ENCODE assay signal across 30 mouse cellular contexts in the genomic region with DNA sequence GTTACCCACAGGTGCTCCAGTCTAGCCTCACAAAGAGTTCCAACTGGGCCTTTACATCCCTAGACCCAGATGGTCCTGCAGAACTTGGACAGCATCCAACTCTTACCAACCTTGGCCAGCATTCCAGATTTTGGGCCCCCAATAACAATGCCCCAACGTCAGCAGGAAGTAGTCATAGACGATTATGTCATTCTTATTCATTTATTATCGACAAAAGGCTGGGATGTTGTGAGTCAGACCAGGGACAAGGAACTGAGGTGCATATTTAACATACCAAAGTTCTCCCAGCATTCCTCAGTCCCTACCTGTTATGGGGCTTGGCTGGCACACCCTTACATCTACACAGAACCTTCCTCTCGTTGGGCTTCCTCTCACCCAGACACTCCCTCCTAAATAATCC. TPM values are rescaled to one million over a fixed set of nuclear protein-coding genes. Genes with fewer than 3 reads are reported as not detected.
DNase-seq lines count a peak whose midpoint lies in the region; ATAC-seq and TF ChIP-seq lines count a peak whose summit lies in the region.
"Had no signal": no experiment of that assay in that cellular context is flagged by ENCODE, and none has a peak within 500 bp of the region (broad histone marks: within the 10 kb centered on the region; RNA-seq: fewer than 3 reads in every experiment).

No protein-coding gene starts in this region.

- H3K4me1 ChIP-seq in lung, postnatal 0 days (ENCODE audit: insufficient read depth, low read depth, low read length): 0 out of 2 replicates have a peak, but pooled peaks cover 5% of the 10 kb centered on the region
- peaks cover 8% of the 10 kb centered on the region for H3K4me1 ChIP-seq in lung, adult 2 months (ENCODE audit: control insufficient read depth, insufficient read depth, low read length)
- H3K4me1 ChIP-seq in stomach, postnatal 0 days (replicated peaks; ENCODE audit: control insufficient read depth, insufficient read depth): peaks cover 2% of the 10 kb centered on the region; the same call in 1 of the 2 replicates
- H3K4me1 ChIP-seq: midbrain, embryonic 15.5 days had no signal

- intact Hi-C loops in heart, postnatal 14 days (cut with DNase I): no loop called here

- TF ChIP-seq EP300 in lung, postnatal 0 days (IDR thresholded peaks at IDR 0.05): peak; percentile 93
- TF ChIP-seq EP300 in stomach, postnatal 0 days (optimal IDR thresholded peaks at IDR 0.05): no peak

- peak; percentile 37 for DNase-seq in heart, adult 8-10 months (ENCODE audit: low spot score)
- DNase-seq in heart, postnatal 14 days: no peak
- peak; percentile 67 for DNase-seq in lung, postnatal 0 days (ENCODE audit: low spot score)
- DNase-seq in lung, adult 2 months: no peak
- DNase-seq in Muller cell, postnatal 12 days (ENCODE audit: inconsistent ontology term): peak; percentile 90
- no peak for DNase-seq in stomach, postnatal 0 days (ENCODE audit: low spot score)
- DNase-seq in cerebellum, postnatal 36 days: no peak
- DNase-seq: adrenal gland, adult 2 months; adrenal gland, postnatal 36 days; cerebellum, adult 2 months; cerebellum, postnatal 14 days; gastrocnemius, postnatal 25 days; heart, adult 18-20 months; heart, postnatal 10 days; kidney, adult 11 months; kidney, postnatal 36 days; right cerebral cortex, postnatal 25 days; thymus, postnatal 25 days had no signal

- no peaks in the 10 kb centered on the region for H3K36me3 ChIP-seq in lung, postnatal 0 days (ENCODE audit: insufficient read depth, low read length)
- H3K36me3 ChIP-seq in stomach, postnatal 0 days (ENCODE audit: control insufficient read depth, insufficient read depth, low read length): no peaks in the 10 kb centered on the region
- H3K36me3 ChIP-seq: heart, embryonic 13.5 days; hindbrain, embryonic 12.5 days; limb, embryonic 13.5 days; midbrain, embryonic 15.5 days; stomach, embryonic 15.5 days had no signal

- no peak overlapping the region for H3K9ac ChIP-seq in lung, postnatal 0 days (replicated peaks; ENCODE audit: low read depth)
- no peak overlapping the region for H3K9ac ChIP-seq in stomach, postnatal 0 days (ENCODE audit: low read length)
- H3K9ac ChIP-seq: heart, embryonic 13.5 days; hindbrain, embryonic 12.5 days; limb, embryonic 13.5 days; midbrain, embryonic 15.5 days; stomach, embryonic 15.5 days had no signal

- H3K27me3 ChIP-seq in lung, postnatal 0 days (replicated peaks; ENCODE audit: insufficient read depth, low read length): no peaks in the 10 kb centered on the region
- no peaks in the 10 kb centered on the region for H3K27me3 ChIP-seq in stomach, postnatal 0 days (ENCODE audit: control insufficient read depth, insufficient read depth, low read length)
- H3K27me3 ChIP-seq: heart, embryonic 13.5 days; hindbrain, embryonic 12.5 days; limb, embryonic 13.5 days; midbrain, embryonic 15.5 days; stomach, embryonic 15.5 days had no signal

- no peak for TF ChIP-seq POLR2A in lung, adult 2 months (IDR thresholded peaks at IDR 0.05; ENCODE audit: borderline replicate concordance, extremely low read depth, low read depth, low read length)

- no peak overlapping the region for H3K4me2 ChIP-seq in lung, postnatal 0 days (replicated peaks; ENCODE audit: low read depth, low read length)
- no peak overlapping the region for H3K4me2 ChIP-seq in stomach, postnatal 0 days (replicated peaks; ENCODE audit: low read depth)
- H3K4me2 ChIP-seq: heart, embryonic 13.5 days; hindbrain, embryonic 12.5 days; limb, embryonic 13.5 days; liver, embryonic 11.5 days; midbrain, embryonic 15.5 days; stomach, embryonic 15.5 days had no signal

- H3K27ac ChIP-seq in lung, postnatal 0 days (ENCODE audit: low read length): no peak overlapping the region
- H3K27ac ChIP-seq in stomach, postnatal 0 days (replicated peaks): peak overlapping the region; percentile 18; the same call in 1 of the 2 replicates
- H3K27ac ChIP-seq: heart, embryonic 13.5 days; hindbrain, embryonic 12.5 days; hindbrain, postnatal 0 days; layer of hippocampus, adult 2 months; left cerebral cortex, adult 2 months; limb, embryonic 13.5 days; macrophage; midbrain, embryonic 15.5 days; stomach, embryonic 15.5 days had no signal

- no peaks in the 10 kb centered on the region for H3K9me3 ChIP-seq in lung, postnatal 0 days (ENCODE audit: low read length)
- H3K9me3 ChIP-seq in stomach, postnatal 0 days (ENCODE audit: control insufficient read depth, low read length): no peaks in the 10 kb centered on the region
- H3K9me3 ChIP-seq: heart, embryonic 13.5 days; hindbrain, embryonic 12.5 days; limb, embryonic 13.5 days; midbrain, embryonic 15.5 days; stomach, embryonic 15.5 days had no signal

- no peak for TF ChIP-seq CTCF in lung, postnatal 0 days (IDR thresholded peaks at IDR 0.05)
- TF ChIP-seq CTCF in lung, adult 2 months (IDR thresholded peaks at IDR 0.05; ENCODE audit: insufficient read depth, low read length): no peak
- no peak for TF ChIP-seq CTCF in stomach, postnatal 0 days (IDR thresholded peaks at IDR 0.05; ENCODE audit: low read depth)

- peak; percentile 73 for ATAC-seq in lung, postnatal 0 days
- ATAC-seq in stomach, postnatal 0 days (ENCODE audit: low FRiP score, low TSS enrichment): peak; percentile 88
- ATAC-seq: activated CD4-positive, CD25-positive, alpha-beta regulatory T cell, adult 4 months; forebrain, embryonic 14.5 days; hindbrain, postnatal 0 days; midbrain, embryonic 15.5 days had no signal

- 33% methylated on average over 4 of the region's 4 CpGs for WGBS in lung, postnatal 0 days
- WGBS in lung, adult 2 months: 28% methylated on average over 4 of the region's 4 CpGs
- WGBS in stomach, postnatal 0 days: 52% methylated on average over 4 of the region's 4 CpGs

- no peak overlapping the region for H3K4me3 ChIP-seq in lung, postnatal 0 days (ENCODE audit: low read depth, low read length)
- H3K4me3 ChIP-seq in lung, adult 2 months (replicated peaks; ENCODE audit: extremely low read depth, low read depth, low read length): no peak overlapping the region
- H3K4me3 ChIP-seq in stomach, postnatal 0 days (ENCODE audit: low read depth, low read length): no peak overlapping the region
- H3K4me3 ChIP-seq: heart, embryonic 13.5 days; hindbrain, embryonic 12.5 days; layer of hippocampus, adult 2 months; left cerebral cortex, adult 2 months; limb, embryonic 13.5 days; midbrain, embryonic 15.5 days; stomach, embryonic 15.5 days had no signal

RNA-seq across cellular contexts. Expression of a gene that starts 44.4 kb away (rescaled TPM):
- 10 to 100 TPM; 24.1 to 31.1 (median 28.1) TPM for total RNA-seq in heart, adult 8-10 months (2022)
- 10 to 100 TPM; 33.5 to 37.4 TPM for total RNA-seq in heart, postnatal 14 days (2021)
- 41.1 and 46.6 TPM in 2 replicates for polyA plus RNA-seq in lung, postnatal 0 days (2015; fragmentation: Nextera tagmentation; extraction: Ambion mirVana)
- polyA plus RNA-seq in lung, adult 2 months (2012; rRNA removed): 41.8 and 50.6 TPM in 2 replicates
- 11.8 and 12.2 TPM in 2 replicates for polyA plus RNA-seq in stomach, postnatal 0 days (2015; fragmentation: Nextera tagmentation; extraction: Ambion mirVana)

RNA-seq across cellular contexts. Expression of a gene that starts 49.6 kb away (rescaled TPM):
- total RNA-seq in heart, adult 8-10 months (2022): 10 to 100 TPM; 12.9 to 20.3 (median 14.4) TPM
- total RNA-seq in heart, postnatal 14 days (2021): 10 to 100 TPM; 29.5 to 30.6 TPM
- 106 and 118 TPM in 2 replicates for polyA plus RNA-seq in lung, postnatal 0 days (2015; fragmentation: Nextera tagmentation; extraction: Ambion mirVana)
- 207 and 215 TPM in 2 replicates for polyA plus RNA-seq in lung, adult 2 months (2012; rRNA removed)
- polyA plus RNA-seq in stomach, postnatal 0 days (2015; fragmentation: Nextera tagmentation; extraction: Ambion mirVana): 68.1 and 69.5 TPM in 2 replicates

Comparison
In these comparisons a context has a peak if more than half of its experiments do, and no peak if none do; other contexts are left out.
1. DNase-seq: peak in heart, adult 8-10 months (single experiment), lung, postnatal 0 days (single experiment) and Muller cell, postnatal 12 days (single experiment); none in heart, postnatal 14 days (0 of 2), lung, adult 2 months (single experiment), stomach, postnatal 0 days (single experiment) and cerebellum, postnatal 36 days (0 of 2).